Mouse (Mus musculus): Measurements from ENCODE around the gene Them7.

The Them7 gene

DNA sequence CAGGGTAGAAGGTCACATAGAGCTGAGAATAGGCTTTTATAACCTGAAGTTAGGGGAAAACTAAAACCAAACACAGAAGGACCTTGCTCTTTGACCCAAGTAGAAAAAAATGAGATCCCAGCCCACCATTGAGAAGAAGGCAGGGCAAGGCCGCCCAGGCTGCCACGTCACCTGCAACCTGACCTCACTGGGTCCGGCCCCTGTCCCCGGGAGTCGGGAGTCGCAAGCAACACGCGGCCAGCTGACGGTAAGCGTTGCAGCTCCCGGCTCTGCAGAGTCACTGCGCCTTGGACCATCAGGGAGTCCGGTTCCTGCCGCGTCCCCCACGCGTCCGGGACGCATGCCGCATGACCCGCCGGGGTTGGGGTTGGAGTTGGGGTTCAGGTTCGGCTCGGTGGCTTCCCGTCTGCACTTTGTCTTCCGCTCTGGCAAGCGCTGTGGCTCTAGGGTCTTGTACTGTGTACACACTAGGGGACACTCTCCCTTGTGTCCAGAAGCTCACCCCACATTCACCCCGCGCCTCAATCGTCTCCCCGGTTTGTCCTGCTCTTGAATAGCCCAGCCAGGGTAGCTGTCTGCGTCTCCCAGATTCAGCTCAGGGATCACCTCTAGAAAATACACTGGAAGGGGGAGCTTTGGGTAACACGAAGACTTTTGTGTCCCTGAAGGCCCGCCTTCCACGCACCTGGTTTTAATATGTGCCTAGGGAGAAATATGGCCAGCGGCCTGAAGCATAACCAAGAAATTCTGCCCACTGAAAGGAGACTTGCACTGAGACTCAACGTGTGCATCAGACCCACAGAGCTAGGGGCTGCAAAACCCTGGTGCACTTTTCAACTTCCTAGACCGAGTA lies at the start of gene Them7:
Them7 (plus strand) TSS at position 187 of the 853 bp plus-strand sequence.
- DNase-seq = no peak

- DNase-seq = no peak
These were observed 45.2 kb upstream of the Them7 start for GRCm38 (mm10) chr2:105178871-105179270.

- no peak for DNase-seq
These were observed 41.6 kb upstream of the Them7 start for GRCm38 (mm10) chr2:105182501-105182900.

DNA sequence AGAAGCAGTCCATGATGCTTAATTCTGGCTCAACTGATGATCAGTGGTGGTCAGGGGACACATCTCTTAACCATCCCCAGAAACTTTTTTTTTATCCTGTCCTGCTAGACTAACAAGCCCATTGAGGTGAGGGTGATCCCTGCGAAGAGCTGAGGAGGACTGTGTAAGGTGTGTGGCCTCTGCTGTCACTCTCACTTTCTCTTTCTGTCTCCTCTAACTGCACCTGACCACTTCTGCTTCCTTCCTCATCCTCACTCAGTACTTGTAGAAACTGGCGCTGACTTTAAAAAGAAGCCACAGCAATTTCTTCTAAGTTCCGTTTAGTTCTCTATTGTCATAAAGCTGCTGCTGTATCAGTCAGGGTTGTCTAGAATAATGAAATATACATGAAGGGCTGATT lies 39.0 kb upstream of the Them7 start:
- DNase-seq = no peak

GRCm38 (mm10) chr2:105185768-105186529 lies 38.2 kb upstream of the Them7 start:
- no peak for DNase-seq

DNA sequence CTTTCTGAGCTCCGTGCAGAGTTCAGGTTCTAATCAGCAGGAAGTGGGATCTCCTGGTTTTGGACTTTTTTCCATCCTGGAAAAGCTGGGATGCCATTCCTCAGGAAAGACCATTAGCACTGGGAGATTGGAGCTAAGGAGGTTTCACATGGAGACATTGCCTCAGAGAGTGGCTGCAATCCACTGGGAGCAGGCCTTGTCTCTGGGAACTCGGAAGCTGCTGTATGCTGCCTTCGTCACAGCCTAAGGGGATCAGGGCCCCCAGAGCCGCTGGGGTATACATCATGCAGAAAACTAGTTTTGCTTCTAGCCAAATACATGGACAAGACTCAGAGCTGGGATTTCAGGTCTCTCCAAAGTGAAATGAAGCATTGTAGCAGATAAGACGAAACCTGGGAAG lies 37.5 kb upstream of the Them7 start:
- DNase-seq = no peak

GRCm38 (mm10) chr2:105188182-105188581 lies 35.9 kb upstream of the Them7 start:
- DNase-seq = no peak

- no peak for DNase-seq
These were observed 34.8 kb upstream of the Them7 start for GRCm38 (mm10) chr2:105189352-105189751.

GRCm38 (mm10) chr2:105200152-105200551 lies 24.0 kb upstream of the Them7 start:
- no peak for DNase-seq

DNA sequence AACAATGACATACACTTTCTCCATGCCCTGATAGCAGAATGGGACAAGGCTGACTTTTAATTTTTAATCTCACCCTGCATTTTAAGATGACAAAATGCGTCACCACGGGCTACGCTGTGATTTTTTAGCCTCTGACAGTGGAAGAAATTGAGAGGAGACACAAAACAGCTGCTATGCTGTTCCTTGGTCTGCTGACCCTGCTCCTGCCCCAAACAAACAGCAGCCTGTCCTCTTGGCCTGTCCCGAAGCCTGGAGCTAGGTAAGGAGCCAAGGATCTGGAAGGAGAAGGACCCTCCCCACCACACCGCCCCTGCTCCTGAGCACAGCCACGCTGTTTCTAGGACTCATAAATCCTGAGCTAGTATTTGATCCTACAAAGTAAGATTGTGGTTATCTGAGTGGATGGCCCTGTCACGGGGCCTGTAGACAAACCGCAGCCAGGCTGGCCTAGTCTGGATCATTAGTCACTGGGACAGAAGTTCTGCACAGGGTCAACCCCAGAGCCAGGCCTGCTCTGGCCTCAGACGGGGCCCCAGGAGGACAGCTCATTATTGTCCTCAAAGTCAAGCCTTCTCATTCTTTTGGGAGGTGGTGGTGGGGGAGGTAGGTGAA lies 17.5 kb upstream of the Them7 start:
- no peak for DNase-seq

GRCm38 (mm10) chr2:105212839-105213238 lies 11.3 kb upstream of the Them7 start:
- no peak for DNase-seq

DNA sequence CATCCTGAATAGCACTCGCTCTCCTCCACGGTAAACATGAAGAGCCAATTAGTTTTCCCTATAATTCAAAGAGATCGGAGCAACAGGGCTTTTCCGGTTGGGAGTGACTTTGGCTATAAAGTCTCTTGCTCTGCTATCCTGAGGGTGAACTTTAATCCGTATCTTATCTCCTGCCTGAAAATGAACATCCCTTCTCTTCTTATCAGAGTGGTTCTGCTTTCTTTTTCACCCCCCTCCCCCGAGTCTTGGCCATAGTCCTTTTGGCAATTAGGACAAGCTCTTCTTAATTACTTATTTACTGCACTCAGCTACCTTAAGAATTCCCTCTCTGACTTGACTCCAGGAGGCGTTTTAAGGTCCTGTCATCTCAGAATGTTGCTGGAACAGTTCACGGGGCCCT lies 8.2 kb upstream of the Them7 start:
- DNase-seq = no peak

DNA sequence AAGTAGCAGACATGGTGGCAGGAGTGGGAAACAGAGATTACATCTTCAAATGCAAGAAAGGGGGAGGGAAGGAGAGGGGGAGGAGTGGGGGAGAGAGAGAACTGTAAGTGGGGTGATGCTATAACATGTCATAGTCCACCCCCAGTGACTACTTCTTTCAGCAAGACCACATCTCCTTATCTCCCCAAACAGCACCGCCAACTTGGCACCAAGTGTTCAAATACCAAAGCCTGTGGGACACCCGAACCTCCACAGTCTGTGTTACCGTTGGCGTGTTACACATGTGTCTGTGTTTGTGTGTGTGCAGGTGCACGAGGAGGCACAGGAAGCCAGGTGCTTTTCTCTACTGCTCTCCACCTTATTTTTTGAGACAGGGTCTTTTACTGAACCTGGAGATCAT lies 4.9 kb upstream of the Them7 start:
- no peak for DNase-seq

GRCm38 (mm10) chr2:105219664-105220063 lies 4.5 kb upstream of the Them7 start:
- no peak for DNase-seq

DNA sequence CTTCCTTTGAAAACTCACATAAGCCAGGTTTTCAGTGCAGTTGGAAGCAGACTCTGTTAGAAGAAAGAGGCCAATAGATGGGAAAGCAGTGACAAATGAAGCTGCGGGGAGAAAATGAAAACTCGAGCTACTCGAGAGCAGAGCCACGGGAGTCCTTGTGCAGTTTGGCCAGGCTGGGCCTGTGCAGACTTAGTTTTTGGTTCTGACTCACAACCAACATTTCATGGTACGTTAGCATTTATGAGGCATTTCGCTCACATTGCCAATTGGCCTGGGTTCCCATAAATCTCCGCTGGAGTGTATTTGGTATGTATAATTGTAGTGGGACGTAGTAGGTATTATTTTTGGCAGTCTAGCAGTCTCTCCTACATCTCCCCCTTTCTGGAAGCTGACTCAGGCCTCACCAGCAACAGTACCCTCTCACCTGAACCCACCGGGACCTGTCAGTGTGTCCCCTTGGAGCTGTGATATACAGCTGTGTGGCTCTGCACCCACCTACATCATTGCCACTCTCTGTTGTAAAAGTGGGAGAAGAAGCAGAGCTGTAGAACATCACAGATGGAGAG lies 3.3 kb upstream of the Them7 start:
- DNase-seq = no peak

DNA sequence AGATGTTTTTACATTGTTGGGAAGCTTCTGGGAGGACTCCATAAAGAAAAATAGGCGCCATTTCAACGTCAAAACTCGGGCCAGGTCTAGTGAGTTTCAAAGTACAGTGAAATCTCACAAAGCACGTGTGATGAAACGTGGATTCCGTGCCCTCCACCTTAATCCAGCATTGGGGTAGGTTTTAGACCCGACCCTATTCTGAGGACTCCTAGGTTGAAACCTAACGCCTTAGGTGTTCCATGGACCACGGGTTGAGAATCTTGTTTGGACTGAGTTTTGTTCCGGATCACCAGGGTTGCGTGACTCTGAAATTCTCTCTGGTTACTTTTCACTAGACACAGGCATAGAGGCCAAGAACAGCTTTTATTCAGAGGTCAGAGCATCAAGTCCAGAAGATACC lies 514 bp upstream of the Them7 start:
- DNase-seq = no peak

- no peak for DNase-seq
These were observed 861 bp downstream of the Them7 start for GRCm38 (mm10) chr2:105224987-105225375.

DNA sequence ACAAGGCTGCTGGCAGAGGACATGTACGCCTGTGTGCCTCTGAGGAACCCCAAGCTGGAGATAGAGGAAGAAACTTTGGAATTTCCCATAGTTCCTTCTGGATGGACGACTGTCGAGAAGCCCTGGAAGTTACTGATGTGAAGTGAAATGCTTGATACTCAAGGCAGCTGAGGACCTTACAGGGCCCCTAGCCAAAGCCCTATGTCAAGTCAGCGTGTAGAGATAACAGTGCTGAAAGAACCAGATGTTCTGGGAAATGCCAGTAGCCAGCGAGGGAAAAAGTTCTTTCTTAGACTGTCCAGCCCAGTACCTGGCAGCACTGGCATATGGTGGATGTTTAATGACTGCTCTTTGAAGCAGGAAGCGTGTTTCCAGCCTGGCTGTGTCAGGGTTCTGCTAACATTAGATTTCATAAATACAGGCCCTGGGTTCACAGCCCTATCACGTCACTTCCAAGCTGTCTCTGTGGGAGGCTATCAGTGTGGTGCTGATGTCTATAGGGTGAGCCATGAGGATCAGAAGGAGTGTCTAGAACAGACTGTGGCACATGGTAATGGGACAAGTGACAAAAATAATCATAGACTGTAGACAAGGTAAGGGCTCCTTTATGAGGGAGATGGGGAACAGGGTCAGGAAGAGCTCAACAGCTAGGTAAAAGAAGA lies 2.3 kb downstream of the Them7 start:
- DNase-seq = no peak

GRCm38 (mm10) chr2:105228416-105228815 lies 4.3 kb downstream of the Them7 start:
- no peak for DNase-seq

DNA sequence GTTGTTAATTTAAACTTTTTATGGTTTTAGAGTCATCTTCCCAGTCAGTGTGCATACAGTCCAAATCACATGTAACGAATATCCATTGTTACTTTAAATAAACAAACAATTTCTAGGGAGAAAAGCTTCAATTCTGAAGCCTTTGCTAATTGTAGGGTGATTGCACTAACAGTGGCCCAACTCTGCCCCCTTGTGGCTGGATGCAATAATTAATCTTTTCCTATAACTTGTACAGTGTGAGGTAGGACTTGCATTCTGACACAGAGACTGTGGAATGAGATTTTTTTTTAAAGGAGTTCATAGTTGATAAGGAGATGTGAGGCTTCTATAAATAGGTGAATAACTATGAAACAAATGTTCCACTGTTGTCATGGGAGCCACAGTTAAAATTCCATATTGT lies 6.2 kb downstream of the Them7 start:
- peak; percentile 79 for DNase-seq

DNA sequence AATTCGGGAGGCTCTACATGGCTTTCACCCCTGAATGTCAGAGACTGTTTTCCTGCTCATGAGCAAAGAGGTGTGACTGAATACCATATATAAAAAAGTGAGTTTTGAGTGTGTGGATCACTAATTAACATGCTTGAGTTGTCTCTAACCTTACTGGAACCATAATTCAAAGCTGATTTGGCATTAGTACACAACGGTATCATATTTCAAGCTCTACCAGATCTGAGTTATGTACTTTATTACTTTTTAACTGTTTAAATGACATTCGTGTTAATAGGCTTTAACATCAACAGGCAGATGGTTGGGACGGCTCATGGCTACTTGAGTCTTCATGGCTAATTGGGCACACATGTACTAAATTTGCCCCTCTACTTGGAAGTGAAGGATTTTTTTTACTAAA lies 8.3 kb downstream of the Them7 start:
- DNase-seq = no peak

DNA sequence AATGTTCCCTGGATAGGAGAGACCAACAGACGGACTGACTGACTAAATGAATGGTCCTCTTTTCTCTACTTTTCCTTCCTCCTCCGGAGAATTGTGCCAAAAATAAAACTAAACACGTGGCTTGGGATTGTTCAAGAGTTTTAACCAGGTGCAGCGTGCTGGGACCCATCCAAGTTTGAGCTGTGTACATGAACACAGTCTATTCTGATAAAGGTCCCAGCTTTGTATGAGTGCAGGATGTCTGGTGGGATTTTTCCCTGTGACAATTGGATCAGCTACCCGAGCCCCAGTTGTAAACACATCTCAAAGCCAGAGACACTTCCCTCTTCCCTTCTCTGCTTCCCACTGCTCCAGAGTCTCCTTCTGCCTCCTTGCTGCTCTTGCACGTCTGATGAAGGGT lies 10.2 kb downstream of the Them7 start:
- DNase-seq = no peak

Data from right cerebral cortex, postnatal 14 days (tissue).